Comparison of ENCODE assay signal across 15 mouse cellular contexts in the genomic region with DNA sequence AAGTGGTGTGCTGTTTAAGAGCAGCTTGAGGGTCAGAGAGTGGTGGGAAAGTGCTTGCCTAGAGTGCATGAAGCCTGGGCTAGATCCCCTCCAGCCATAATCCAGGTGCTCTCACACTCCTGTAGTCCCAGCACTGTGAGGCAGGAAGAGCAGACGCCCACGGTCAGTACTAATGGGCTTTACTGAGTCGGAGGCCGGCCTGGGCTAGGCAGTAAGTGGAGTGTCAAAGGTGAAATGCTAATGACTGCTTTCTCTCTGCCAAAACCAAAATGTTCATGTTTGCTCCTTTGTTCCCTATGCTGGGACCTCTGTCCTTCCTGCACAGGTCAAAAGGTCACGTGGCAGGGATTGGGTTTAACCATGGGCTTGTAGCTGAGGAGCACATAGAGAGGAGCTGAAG.
"Had no signal": no experiment of that assay in that cellular context is flagged by ENCODE, and none has a peak within 500 bp of the region (broad histone marks: within the 10 kb centered on the region; RNA-seq: fewer than 3 reads in every experiment).

No protein-coding gene starts in this region.

- H3K9ac ChIP-seq: intestine, embryonic 15.5 days; limb, embryonic 13.5 days; midbrain, embryonic 13.5 days had no signal

- H3K4me1 ChIP-seq: intestine, embryonic 15.5 days; limb, embryonic 13.5 days; midbrain, embryonic 13.5 days had no signal

- ATAC-seq: intestine, embryonic 15.5 days; lung, postnatal 0 days; midbrain, embryonic 13.5 days had no signal

- H3K4me3 ChIP-seq: intestine, embryonic 15.5 days; layer of hippocampus, adult 2 months; limb, embryonic 13.5 days; midbrain, embryonic 13.5 days had no signal

- H3K9me3 ChIP-seq: intestine, embryonic 15.5 days; limb, embryonic 13.5 days; midbrain, embryonic 13.5 days had no signal

- H3K4me2 ChIP-seq: intestine, embryonic 15.5 days; limb, embryonic 13.5 days; midbrain, embryonic 13.5 days had no signal

- DNase-seq: kidney, adult 18-20 months; kidney, postnatal 10 days; kidney, postnatal 4 days; left cerebral cortex, postnatal 4 days; lung, adult 2 months; lung, postnatal 36 days; right cerebral cortex, adult 18-20 months; right cerebral cortex, postnatal 25 days; thymus, adult 18-20 months; thymus, postnatal 14 days had no signal

- H3K27me3 ChIP-seq: intestine, embryonic 15.5 days; limb, embryonic 13.5 days; midbrain, embryonic 13.5 days had no signal

- H3K27ac ChIP-seq: intestine, embryonic 15.5 days; layer of hippocampus, adult 2 months; limb, embryonic 13.5 days; midbrain, embryonic 13.5 days had no signal
